Mouse (Mus musculus): ENCODE data around the gene Aatk. TPM values are rescaled to one million over a fixed set of nuclear protein-coding genes. Genes with fewer than 3 reads are reported as not detected.

The Aatk gene
- total and polyA plus RNA-seq, 2 experiments from 2014 or later, result 0.71 to 22.1 TPM

DNA sequence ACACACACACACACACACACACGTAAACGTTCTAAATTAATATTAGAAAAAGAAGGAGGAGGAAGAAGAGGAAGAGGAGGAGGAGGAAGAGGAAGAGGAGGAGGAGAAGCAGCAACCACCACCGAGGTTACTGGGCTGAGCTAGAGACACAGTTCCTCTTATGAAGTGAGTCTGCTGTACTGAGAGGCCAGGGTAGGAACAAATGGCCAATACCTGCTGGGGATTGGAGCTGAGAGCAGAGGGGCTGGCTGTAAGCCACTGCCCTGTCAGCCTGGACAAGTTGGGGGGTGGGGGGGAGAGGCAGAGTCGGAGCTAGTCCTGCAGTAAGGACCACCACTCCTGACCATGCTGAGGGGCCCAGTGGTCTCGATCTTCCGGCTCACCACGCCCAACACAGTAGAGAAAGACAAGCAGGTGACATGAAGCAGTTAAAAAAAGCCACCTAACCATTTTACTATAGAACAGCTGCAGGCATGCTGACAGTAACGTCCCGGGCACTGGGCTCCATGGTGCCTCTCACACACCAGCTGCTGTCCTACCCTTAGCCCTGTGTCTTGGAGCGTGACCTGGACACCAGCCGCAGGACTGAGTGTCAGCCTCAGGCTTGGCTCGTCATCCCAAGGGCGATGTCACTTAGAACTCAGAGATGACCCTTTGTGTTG lies 17.2 kb upstream of the Aatk start:
- Histone ChIP-seq H3K36me3 (replicated peaks; ENCODE audit: control insufficient read depth, insufficient read depth, low read length) (peaks cover 5% of the 10 kb centered on the region), H3K4me3 (ENCODE audit: low read depth, low read length) (no peak overlapping the region), H3K27ac (ENCODE audit: low read depth) (no peak overlapping the region), H3K9me3 (replicated peaks; ENCODE audit: control insufficient read depth, low read length) (no peaks in the 10 kb centered on the region), H3K9ac (replicated peaks; ENCODE audit: low read depth, low read length) (no peak overlapping the region), H3K4me1 (ENCODE audit: control insufficient read depth, insufficient read depth) (no peaks in the 10 kb centered on the region), H3K4me2 (ENCODE audit: low read depth, low read length) (no peak overlapping the region), H3K27me3 (ENCODE audit: control insufficient read depth, insufficient read depth, low read length) (no peaks in the 10 kb centered on the region)
- DNase-seq (ENCODE audit: low spot score) (no peak), ATAC-seq (ENCODE audit: insufficient read depth, low read depth) (no peak)
- WGBS, result 71% methylated on average over 13 of the region's 13 CpGs
- TF ChIP-seq CTCF (IDR thresholded peaks at IDR 0.05; ENCODE audit: low read depth) (no peak), EP300 (IDR thresholded peaks at IDR 0.05; ENCODE audit: low read depth) (no peak)

DNA sequence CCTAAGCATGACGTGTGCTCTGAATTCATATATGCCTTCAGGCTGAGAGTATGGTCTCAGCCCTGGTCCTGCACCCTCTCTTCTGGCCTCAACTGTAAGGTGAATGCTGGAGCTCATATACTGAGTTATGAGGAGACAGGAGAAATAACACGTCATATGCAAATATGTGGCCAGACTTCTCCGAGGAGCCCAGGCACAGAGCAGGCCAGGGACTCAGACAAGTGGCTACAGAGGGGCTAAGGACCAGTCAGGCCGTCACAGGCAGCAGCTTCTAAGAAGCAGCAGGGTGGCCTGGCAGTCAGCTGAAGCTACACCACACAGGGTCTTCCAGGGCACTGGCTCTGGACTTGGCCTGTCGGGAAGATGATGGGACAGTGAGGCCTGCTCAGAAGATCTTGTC lies 16.4 kb upstream of the Aatk start:
- Histone ChIP-seq H3K36me3 (replicated peaks; ENCODE audit: control insufficient read depth, insufficient read depth, low read length) (peaks cover 5% of the 10 kb centered on the region; the same call in 1 of the 2 replicates), H3K9me3 (replicated peaks; ENCODE audit: control insufficient read depth, low read length) (no peaks in the 10 kb centered on the region), H3K9ac (replicated peaks; ENCODE audit: low read depth, low read length) (no peak overlapping the region), H3K4me3 (ENCODE audit: low read depth, low read length) (no peak overlapping the region), H3K4me2 (ENCODE audit: low read depth, low read length) (no peak overlapping the region), H3K4me1 (ENCODE audit: control insufficient read depth, insufficient read depth) (no peaks in the 10 kb centered on the region), H3K27me3 (ENCODE audit: control insufficient read depth, insufficient read depth, low read length) (no peaks in the 10 kb centered on the region), H3K27ac (ENCODE audit: low read depth) (no peak overlapping the region)
- 84% methylated on average over 5 of the region's 5 CpGs for WGBS
- DNase-seq (ENCODE audit: low spot score) (no peak), ATAC-seq (ENCODE audit: insufficient read depth, low read depth) (no peak)
- TF ChIP-seq CTCF (IDR thresholded peaks at IDR 0.05; ENCODE audit: low read depth), result no peak
- TF ChIP-seq EP300 (IDR thresholded peaks at IDR 0.05; ENCODE audit: low read depth), result no peak

DNA sequence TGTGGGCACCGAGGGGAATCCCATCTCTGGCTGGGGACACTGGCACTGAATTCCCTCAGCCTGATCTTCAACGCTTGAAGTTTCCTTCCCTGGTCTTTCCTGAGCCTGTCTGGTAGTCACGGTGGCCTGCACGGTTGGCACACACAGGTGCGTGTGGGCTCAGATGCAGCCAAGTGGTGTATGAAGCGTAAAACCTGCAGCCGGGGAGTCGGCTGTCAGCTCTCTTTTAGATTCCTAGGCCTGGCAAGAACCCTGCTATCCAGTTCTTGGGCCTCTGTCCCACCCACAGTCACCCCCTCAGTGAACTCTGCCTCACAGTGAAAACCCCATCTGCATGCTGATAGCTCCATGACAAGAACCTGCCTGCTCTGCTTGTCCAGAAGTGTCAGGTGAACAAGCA lies 13.7 kb upstream of the Aatk start:
- ATAC-seq (ENCODE audit: insufficient read depth, low read depth) (no peak), DNase-seq (ENCODE audit: low spot score) (no peak)
- 80% methylated on average over 8 of the region's 8 CpGs for WGBS
- no peak for TF ChIP-seq CTCF (IDR thresholded peaks at IDR 0.05; ENCODE audit: low read depth)
- no peak for TF ChIP-seq EP300 (IDR thresholded peaks at IDR 0.05; ENCODE audit: low read depth)
- H3K4me1 ChIP-seq (ENCODE audit: control insufficient read depth, insufficient read depth), result no peaks in the 10 kb centered on the region
- no peaks in the 10 kb centered on the region for H3K9me3 ChIP-seq (replicated peaks; ENCODE audit: control insufficient read depth, low read length)
- no peaks in the 10 kb centered on the region for H3K27me3 ChIP-seq (ENCODE audit: control insufficient read depth, insufficient read depth, low read length)
- H3K9ac ChIP-seq (replicated peaks; ENCODE audit: low read depth, low read length), result no peak overlapping the region
- H3K36me3 ChIP-seq (replicated peaks; ENCODE audit: control insufficient read depth, insufficient read depth, low read length), result no peaks in the 10 kb centered on the region; the same call in 1 of the 2 replicates
- H3K27ac ChIP-seq (ENCODE audit: low read depth), result no peak overlapping the region
- H3K4me2 ChIP-seq (ENCODE audit: low read depth, low read length), result no peak overlapping the region
- H3K4me3 ChIP-seq (ENCODE audit: low read depth, low read length), result no peak overlapping the region

DNA sequence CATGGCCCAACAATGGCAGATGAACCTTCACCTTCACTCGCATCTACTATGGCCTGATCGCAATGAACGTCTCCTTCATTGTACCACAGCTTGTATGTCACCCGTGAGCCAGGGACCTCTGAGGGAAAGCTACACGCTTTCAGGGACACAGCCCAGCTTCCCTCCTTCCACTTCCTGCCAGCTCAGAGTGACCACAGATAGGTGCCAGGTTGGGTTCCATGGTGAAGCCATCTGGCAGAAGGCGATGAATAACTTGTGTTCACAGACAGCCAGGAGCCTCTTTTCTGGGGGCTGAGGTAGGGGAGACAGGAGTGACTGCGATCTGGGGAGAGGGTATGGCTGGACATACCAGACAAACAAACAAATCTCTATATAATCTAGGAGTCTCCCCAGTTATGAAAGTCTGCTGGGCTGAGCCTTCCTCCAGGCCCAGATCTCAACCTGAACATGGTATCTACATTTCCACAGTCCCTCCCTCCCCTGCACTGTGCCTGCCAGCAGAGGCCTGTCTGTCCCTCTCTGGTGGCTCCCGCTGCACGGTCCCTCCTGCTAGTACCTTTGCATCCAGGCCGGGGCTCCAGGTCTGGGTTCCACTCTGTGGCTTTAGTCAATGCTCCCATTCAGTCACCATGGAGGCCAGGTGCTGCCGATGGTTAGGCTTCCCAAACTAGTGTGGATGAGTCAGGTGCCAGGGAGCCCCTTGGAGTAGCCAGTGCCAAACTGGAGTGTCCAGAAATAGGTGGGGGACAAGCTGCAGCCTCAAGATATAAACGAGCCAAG lies 9.2 kb upstream of the Aatk start:
- Histone ChIP-seq H3K9me3 (replicated peaks; ENCODE audit: control insufficient read depth, low read length) (no peaks in the 10 kb centered on the region), H3K4me2 (ENCODE audit: low read depth, low read length) (no peak overlapping the region), H3K9ac (replicated peaks; ENCODE audit: low read depth, low read length) (no peak overlapping the region), H3K27ac (ENCODE audit: low read depth) (no peak overlapping the region), H3K36me3 (replicated peaks; ENCODE audit: control insufficient read depth, insufficient read depth, low read length) (no peaks in the 10 kb centered on the region), H3K4me3 (ENCODE audit: low read depth, low read length) (no peak overlapping the region), H3K27me3 (ENCODE audit: control insufficient read depth, insufficient read depth, low read length) (no peaks in the 10 kb centered on the region), H3K4me1 (ENCODE audit: control insufficient read depth, insufficient read depth) (peaks cover 10% of the 10 kb centered on the region; the same call in 1 of the 2 replicates)
- no peak for DNase-seq (ENCODE audit: low spot score)
- 76% methylated on average over 11 of the region's 12 CpGs for WGBS
- TF ChIP-seq EP300 (IDR thresholded peaks at IDR 0.05; ENCODE audit: low read depth) (no peak), CTCF (IDR thresholded peaks at IDR 0.05; ENCODE audit: low read depth) (no peak)
- no peak for ATAC-seq (ENCODE audit: insufficient read depth, low read depth)

DNA sequence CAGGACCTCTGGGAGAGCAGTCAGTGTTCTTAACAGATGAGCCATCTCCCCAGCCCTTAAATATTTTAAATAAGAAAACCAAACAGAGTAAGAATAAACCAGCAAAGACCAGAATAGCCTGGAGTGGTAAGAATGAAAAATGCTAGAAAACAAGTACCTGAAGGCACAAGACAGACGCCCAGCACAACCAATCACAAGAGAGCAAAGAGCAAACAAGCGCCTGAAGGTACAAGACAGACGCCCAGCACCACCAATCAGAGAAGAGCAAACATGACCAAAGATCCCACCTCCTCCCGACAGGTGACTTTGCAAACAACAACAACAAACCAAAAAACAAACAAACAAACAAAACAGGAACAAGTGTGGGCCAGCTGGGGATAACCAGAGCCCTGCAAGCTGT lies 6.9 kb upstream of the Aatk start:
- 81% methylated on average over 4 of the region's 4 CpGs for WGBS

More for the DNA sequence above, 6.9 kb upstream of the Aatk start:
- Histone ChIP-seq H3K9me3 (replicated peaks; ENCODE audit: control insufficient read depth, low read length) (no peaks in the 10 kb centered on the region), H3K9ac (replicated peaks; ENCODE audit: low read depth, low read length) (no peak overlapping the region), H3K4me2 (ENCODE audit: low read depth, low read length) (no peak overlapping the region), H3K27me3 (ENCODE audit: control insufficient read depth, insufficient read depth, low read length) (peaks cover 4% of the 10 kb centered on the region), H3K4me1 (ENCODE audit: control insufficient read depth, insufficient read depth) (peaks cover 10% of the 10 kb centered on the region; the same call in 1 of the 2 replicates), H3K4me3 (ENCODE audit: low read depth, low read length) (no peak overlapping the region), H3K27ac (ENCODE audit: low read depth) (no peak overlapping the region), H3K36me3 (replicated peaks; ENCODE audit: control insufficient read depth, insufficient read depth, low read length) (no peaks in the 10 kb centered on the region)
- ATAC-seq (ENCODE audit: insufficient read depth, low read depth), result no peak
- no peak for DNase-seq (ENCODE audit: low spot score)
- TF ChIP-seq EP300 (IDR thresholded peaks at IDR 0.05; ENCODE audit: low read depth) (no peak), CTCF (IDR thresholded peaks at IDR 0.05; ENCODE audit: low read depth) (no peak)

All from heart, postnatal 0 days (tissue).